Mouse (Mus musculus): ENCODE measurements around the gene Hoxa10. TPM values are rescaled to one million over a fixed set of nuclear protein-coding genes. Genes with fewer than 3 reads are reported as not detected.

Hoxa10 gene
- total RNA-seq, 2 experiments from 2014 or later = 0.42 to 1.5 TPM

- peak; percentile 95 for DNase-seq
Measured at GRCm38 (mm10) chr6:52204050-52204752, 36.5 kb downstream of the Hoxa10 start, which contains the start of gene Hoxa5. Hoxa5 (minus strand) TSS chr6:52204587.

- DNase-seq = peak; percentile 60
Measured at GRCm38 (mm10) chr6:52203371-52204049, 37.1 kb downstream of the Hoxa10 start.

- peak; percentile 47 for DNase-seq
Measured at GRCm38 (mm10) chr6:52203121-52203370, 37.6 kb downstream of the Hoxa10 start.

GRCm38 (mm10) chr6:52202362-52203120, 38.1 kb downstream of the Hoxa10 start:
- DNase-seq = peak; percentile 32

GRCm38 (mm10) chr6:52201269-52201668, 39.4 kb downstream of the Hoxa10 start:
- no peak for DNase-seq

GRCm38 (mm10) chr6:52200751-52201250, 39.9 kb downstream of the Hoxa10 start:
- DNase-seq = no peak

GRCm38 (mm10) chr6:52200073-52200750, 40.4 kb downstream of the Hoxa10 start:
- peak; percentile 68 for DNase-seq

- peak; percentile 71 for DNase-seq
Measured at GRCm38 (mm10) chr6:52197271-52197670, 43.4 kb downstream of the Hoxa10 start.

- no peak for DNase-seq
Measured at GRCm38 (mm10) chr6:52196811-52197210, 43.8 kb downstream of the Hoxa10 start.

- no peak for DNase-seq
Measured at GRCm38 (mm10) chr6:52194690-52195089, 46.0 kb downstream of the Hoxa10 start.

- DNase-seq = peak; percentile 95
Measured at GRCm38 (mm10) chr6:52191860-52192550, 48.6 kb downstream of the Hoxa10 start.

GRCm38 (mm10) chr6:52190906-52191810, 49.5 kb downstream of the Hoxa10 start, which contains the start of gene Hoxa4:
Hoxa4 (minus strand) TSS chr6:52191753.
- DNase-seq = peak; percentile 48

GRCm38 (mm10) chr6:52190410-52190809, 50.2 kb downstream of the Hoxa10 start:
- peak; percentile 50 for DNase-seq

GRCm38 (mm10) chr6:52189909-52190308, 50.7 kb downstream of the Hoxa10 start:
- no peak for DNase-seq

- DNase-seq = peak; percentile 59
Measured at GRCm38 (mm10) chr6:52189172-52189591, 51.5 kb downstream of the Hoxa10 start.

GRCm38 (mm10) chr6:52186500-52186899, 54.2 kb downstream of the Hoxa10 start:
- no peak for DNase-seq

- no peak for DNase-seq
Measured at GRCm38 (mm10) chr6:52185834-52186233, 54.8 kb downstream of the Hoxa10 start.

GRCm38 (mm10) chr6:52185222-52185621, 55.4 kb downstream of the Hoxa10 start:
- DNase-seq = peak; percentile 61

- peak; percentile 47 for DNase-seq
Measured at GRCm38 (mm10) chr6:52184668-52185067, 56.0 kb downstream of the Hoxa10 start.

GRCm38 (mm10) chr6:52183311-52184080, 57.2 kb downstream of the Hoxa10 start:
- peak; percentile 48 for DNase-seq
